Mouse (Mus musculus): Measurements from ENCODE around the gene Zfp830. TPM values are rescaled to one million over a fixed set of nuclear protein-coding genes. Genes with fewer than 3 reads are reported as not detected.

The Zfp830 gene
- polyA plus RNA-seq (2015; fragmentation: Nextera tagmentation; extraction: Ambion mirVana), result 21.5 and 24.6 TPM in 2 replicates

DNA sequence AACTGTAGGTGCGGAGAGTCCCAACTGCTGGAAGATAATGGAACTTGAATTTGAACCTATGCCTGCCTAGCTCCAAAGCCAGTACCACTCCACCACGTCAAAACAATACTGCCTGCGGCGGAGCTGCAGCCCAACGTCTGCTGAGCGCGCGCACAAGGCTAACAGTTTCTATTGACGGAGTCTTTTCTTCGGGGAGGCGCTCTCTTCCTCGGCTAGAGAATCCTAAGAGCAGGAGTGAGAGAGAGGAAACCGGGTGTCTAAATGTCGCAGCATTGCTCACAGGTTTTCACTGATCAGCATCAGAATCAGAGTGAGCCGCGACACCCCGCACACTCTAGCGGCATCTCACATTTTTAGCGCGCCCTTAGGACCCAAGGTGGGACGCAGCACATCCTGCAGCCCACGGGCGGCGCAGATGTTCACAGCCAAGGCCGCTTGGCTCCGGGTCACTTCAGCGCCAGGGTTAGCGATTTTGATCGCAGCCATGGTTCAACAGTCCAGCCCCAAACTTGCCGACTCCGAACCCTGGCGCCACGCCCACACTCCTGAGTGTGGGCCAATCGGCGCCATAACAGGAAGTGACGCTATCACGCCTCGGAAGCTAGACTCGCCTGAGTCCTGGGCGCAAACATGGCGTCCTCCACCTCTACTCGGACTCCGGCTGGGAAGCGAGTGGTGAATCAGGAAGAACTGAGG is at the start of gene Zfp830, which contains the start of gene Cct6b:
Gene Zfp830 (plus strand): TSS at position 604 of the 696 bp plus-strand sequence.
Gene Cct6b (minus strand): TSS at position 580 of the 696 bp plus-strand sequence.

DNA sequence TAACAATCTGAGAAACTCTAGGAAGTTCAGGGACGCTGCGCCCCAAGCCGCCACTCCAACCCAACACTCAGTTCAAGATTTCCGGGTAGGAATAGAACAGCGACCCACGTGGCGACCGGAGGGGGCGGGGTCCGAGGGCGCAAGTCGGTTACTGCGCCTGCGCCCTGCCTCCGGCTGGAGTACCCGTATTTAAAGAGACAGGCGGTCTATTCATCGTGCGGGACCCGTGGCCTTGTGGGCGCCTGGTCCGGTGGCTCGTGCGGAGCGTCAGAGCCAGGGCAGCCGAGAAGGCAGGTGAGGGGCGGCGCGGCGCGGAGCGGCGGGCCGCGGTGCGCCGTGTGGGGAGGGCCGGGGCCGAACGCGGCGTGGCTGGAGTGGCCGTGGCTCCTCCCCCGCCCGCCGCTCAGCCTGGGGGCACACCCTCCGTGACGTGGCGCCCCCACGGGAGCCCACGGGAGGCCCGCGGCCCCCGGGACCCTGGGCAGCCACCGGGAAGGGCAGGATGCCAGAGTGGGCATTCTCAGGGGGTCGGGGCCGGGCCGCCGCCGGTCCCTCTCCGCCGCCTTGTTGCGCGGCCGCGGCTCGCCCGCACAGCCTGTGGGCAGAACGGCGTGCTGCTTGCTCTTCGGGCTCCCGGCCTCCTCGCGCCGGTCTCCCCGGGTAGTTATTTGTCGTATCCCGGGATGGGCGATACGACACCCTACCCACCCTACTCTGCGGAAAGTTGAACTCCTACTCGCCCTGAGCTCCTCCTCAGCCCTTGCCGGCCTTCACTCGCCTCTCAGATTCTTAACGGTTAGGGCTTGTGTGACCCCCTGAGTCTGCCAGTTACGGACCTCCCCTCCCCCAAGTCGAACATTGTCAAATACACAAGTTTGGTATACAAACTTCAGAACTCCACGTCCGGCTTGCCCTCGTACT is 17.1 kb downstream of the Zfp830 start, which contains the start of gene Lig3:
Gene Lig3 (plus strand): TSS at position 126 of the 921 bp plus-strand sequence.

Other genes with a start within 250 kb of the Zfp830 start
- 0.69 and 1.2 TPM in 2 replicates for gene Cct6b, start within 50 bp of the Zfp830 start, polyA plus RNA-seq (2015; fragmentation: Nextera tagmentation; extraction: Ambion mirVana)
- gene Lig3, start 16.8 kb downstream of the Zfp830 start, polyA plus RNA-seq (2015; fragmentation: Nextera tagmentation; extraction: Ambion mirVana), result 10.3 and 10.6 TPM in 2 replicates
- 5.7 and 7.4 TPM in 2 replicates for gene Rffl, start 106.9 kb downstream of the Zfp830 start, polyA plus RNA-seq (2015; fragmentation: Nextera tagmentation; extraction: Ambion mirVana)
- 9.8 and 12.0 TPM in 2 replicates for gene Rad51d, start 126.3 kb downstream of the Zfp830 start, polyA plus RNA-seq (2015; fragmentation: Nextera tagmentation; extraction: Ambion mirVana)
- 0.33 TPM in 1 of 2 replicates, not detected in the other for gene Fndc8, start 127.8 kb downstream of the Zfp830 start, polyA plus RNA-seq (2015; fragmentation: Nextera tagmentation; extraction: Ambion mirVana)
- gene Nle1, start 144.1 kb downstream of the Zfp830 start, polyA plus RNA-seq (2015; fragmentation: Nextera tagmentation; extraction: Ambion mirVana), result 13.4 and 17.0 TPM in 2 replicates
- 1.3 and 4.1 TPM in 2 replicates for gene Unc45b, start 146.2 kb downstream of the Zfp830 start, polyA plus RNA-seq (2015; fragmentation: Nextera tagmentation; extraction: Ambion mirVana)
- 7.1 and 10.4 TPM in 2 replicates for gene Slfn5, start 187.0 kb downstream of the Zfp830 start, polyA plus RNA-seq (2015; fragmentation: Nextera tagmentation; extraction: Ambion mirVana)
- gene Slfn9, start 227.5 kb downstream of the Zfp830 start, polyA plus RNA-seq (2015; fragmentation: Nextera tagmentation; extraction: Ambion mirVana), result 5.1 and 7.2 TPM in 2 replicates